ENCODE assay signal across 8 mouse cellular contexts in the genomic region with DNA sequence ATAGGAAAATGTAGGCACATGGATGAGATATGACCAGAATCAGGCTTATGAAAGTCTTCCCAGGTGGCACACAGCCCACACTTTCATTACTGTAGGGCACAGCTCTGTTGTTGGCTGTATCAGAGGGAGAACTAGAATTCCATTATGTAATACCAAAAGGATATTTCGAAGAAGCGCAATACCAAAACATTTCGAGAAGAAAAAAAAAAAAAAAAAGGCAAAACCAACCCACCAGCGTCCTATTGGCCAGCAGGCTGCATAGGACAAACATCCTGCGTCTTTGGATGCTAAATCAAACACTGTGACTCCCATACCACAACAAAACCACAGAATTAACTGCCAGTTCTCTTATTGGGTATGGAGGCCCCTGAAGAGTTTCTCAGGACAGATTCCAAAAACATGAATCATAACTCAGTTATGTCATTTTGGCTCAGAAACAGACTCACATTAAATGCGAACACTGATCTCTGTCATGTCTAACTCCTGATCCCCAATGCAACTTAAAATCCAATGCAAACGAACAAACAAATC. TPM values are rescaled to one million over a fixed set of nuclear protein-coding genes. Genes with fewer than 3 reads are reported as not detected.
DNase-seq lines count a peak whose midpoint lies in the region; ATAC-seq and TF ChIP-seq lines count a peak whose summit lies in the region.

No protein-coding gene starts in this region.

- H3K9ac ChIP-seq in intestine, postnatal 0 days (ENCODE audit: low read depth, low read length): no peak overlapping the region
- H3K9ac ChIP-seq in midbrain, embryonic 16.5 days (ENCODE audit: low read depth, low read length): no peak overlapping the region

- no peaks in the 10 kb centered on the region for H3K4me1 ChIP-seq in intestine, postnatal 0 days (replicated peaks; ENCODE audit: control insufficient read depth, insufficient read depth, low read length)
- H3K4me1 ChIP-seq in midbrain, embryonic 16.5 days (ENCODE audit: control insufficient read depth, insufficient read depth, low read length): peaks cover 4% of the 10 kb centered on the region

- no peaks in the 10 kb centered on the region for H3K36me3 ChIP-seq in intestine, postnatal 0 days (ENCODE audit: control insufficient read depth, insufficient read depth)
- H3K36me3 ChIP-seq in midbrain, embryonic 16.5 days (ENCODE audit: control insufficient read depth, insufficient read depth, low read length): no peaks in the 10 kb centered on the region

- peak; percentile 46 for DNase-seq in adrenal gland, postnatal 14 days
- no peak for DNase-seq in adrenal gland, adult 8-10 months
- DNase-seq in right cerebral cortex, adult 18-20 months: peak; percentile 51
- no peak for DNase-seq in right cerebral cortex, postnatal 10 days (ENCODE audit: low spot score in 2 of 2)
- no peak for DNase-seq in spleen, postnatal 36 days (ENCODE audit: low spot score in 2 of 2)
- no peak for DNase-seq in cerebellum, postnatal 25 days

- peak overlapping the region; percentile 24 for H3K4me3 ChIP-seq in intestine, postnatal 0 days (ENCODE audit: low read depth, low read length)
- H3K4me3 ChIP-seq in midbrain, embryonic 16.5 days (ENCODE audit: low read depth, low read length): no peak overlapping the region

- TF ChIP-seq CTCF in intestine, postnatal 0 days (IDR thresholded peaks at IDR 0.05; ENCODE audit: low read depth): no peak

- no peaks in the 10 kb centered on the region for H3K27me3 ChIP-seq in intestine, postnatal 0 days (replicated peaks; ENCODE audit: control insufficient read depth, insufficient read depth, low read length)
- H3K27me3 ChIP-seq in midbrain, embryonic 16.5 days (ENCODE audit: control insufficient read depth, insufficient read depth, low read depth, low read length): no peaks in the 10 kb centered on the region

- peak overlapping the region; percentile 53 for H3K4me2 ChIP-seq in intestine, postnatal 0 days (replicated peaks; ENCODE audit: low read depth)
- H3K4me2 ChIP-seq in midbrain, embryonic 16.5 days (ENCODE audit: low read length): no peak overlapping the region; the same call in 1 of the 2 replicates

- WGBS in intestine, postnatal 0 days: 54% methylated on average over 7 of the region's 7 CpGs
- 84% methylated on average over 7 of the region's 7 CpGs for WGBS in midbrain, embryonic 16.5 days

- no peak overlapping the region for H3K27ac ChIP-seq in intestine, postnatal 0 days (ENCODE audit: low read depth, low read length)
- no peak overlapping the region for H3K27ac ChIP-seq in midbrain, embryonic 16.5 days (ENCODE audit: low read length)

- H3K9me3 ChIP-seq in intestine, postnatal 0 days (ENCODE audit: control insufficient read depth): no peaks in the 10 kb centered on the region
- no peaks in the 10 kb centered on the region for H3K9me3 ChIP-seq in midbrain, embryonic 16.5 days (replicated peaks; ENCODE audit: control insufficient read depth, low read length, poor library complexity, severe bottlenecking)

- ATAC-seq in intestine, postnatal 0 days: no peak
- no peak for ATAC-seq in midbrain, embryonic 16.5 days

RNA-seq across cellular contexts. Expression of a gene that starts 0.7 kb away (rescaled TPM):
- total RNA-seq in adrenal gland, postnatal 14 days (2021): 2.3 and 2.8 TPM in 2 replicates
- total RNA-seq in adrenal gland, adult 8-10 months (2022): 1 to 10 TPM; 1.0 to 4.3 (median 2.7) TPM
- polyA plus RNA-seq in intestine, postnatal 0 days (2015; fragmentation: Nextera tagmentation; extraction: Ambion mirVana): 1.3 and 1.5 TPM in 2 replicates
- polyA plus RNA-seq in midbrain, embryonic 16.5 days (2015; fragmentation: Nextera tagmentation; extraction: Ambion mirVana): 0.63 and 0.68 TPM in 2 replicates

RNA-seq across cellular contexts. Expression of a gene that starts 6.2 kb away (rescaled TPM):
- total RNA-seq in adrenal gland, postnatal 14 days (2021): 30.5 and 37.3 TPM in 2 replicates
- 10 to 100 TPM; 31.6 to 43.2 (median 34.7) TPM for total RNA-seq in adrenal gland, adult 8-10 months (2022)
- polyA plus RNA-seq in intestine, postnatal 0 days (2015; fragmentation: Nextera tagmentation; extraction: Ambion mirVana): 18.9 and 23.3 TPM in 2 replicates
- 39.2 and 47.9 TPM in 2 replicates for polyA plus RNA-seq in midbrain, embryonic 16.5 days (2015; fragmentation: Nextera tagmentation; extraction: Ambion mirVana)

Comparison
In these comparisons a context has a peak if more than half of its experiments do, and no peak if none do; other contexts are left out.
1. DNase-seq: peak in adrenal gland, postnatal 14 days (single experiment) and right cerebral cortex, adult 18-20 months (single experiment); none in adrenal gland, adult 8-10 months (single experiment), right cerebral cortex, postnatal 10 days (0 of 2), spleen, postnatal 36 days (0 of 2) and cerebellum, postnatal 25 days (0 of 2).